Mouse (Mus musculus): ENCODE results near the gene Shisal2b.

DNA sequence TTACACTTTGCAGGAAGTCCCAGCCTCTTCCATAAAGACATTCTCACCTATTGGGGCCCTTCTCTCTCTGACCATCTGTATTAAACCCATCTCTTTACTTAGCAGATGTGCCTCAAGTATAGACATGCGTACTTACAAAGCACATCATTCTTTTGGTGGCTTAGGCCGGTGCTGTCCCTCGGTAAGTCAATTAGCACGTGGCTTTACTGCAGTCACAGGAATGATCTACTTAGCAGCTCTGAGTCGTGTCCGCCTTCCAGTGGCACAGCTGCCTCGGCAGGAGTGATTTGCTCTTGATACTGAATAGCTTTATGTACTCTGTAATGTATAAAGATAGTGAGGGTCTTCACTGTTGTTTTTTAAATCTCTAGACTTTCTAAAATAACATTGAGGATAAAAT lies 26.1 kb downstream of the Shisal2b start:
- no peak for TF ChIP-seq CTCF (IDR thresholded peaks at IDR 0.05; ENCODE audit: low read depth)
- TF ChIP-seq EP300 (IDR thresholded peaks at IDR 0.05; ENCODE audit: low read depth), result no peak

Measured in liver, embryonic 14.5 days (tissue).